Comparison of ENCODE assay signal across 18 mouse cellular contexts in the genomic region with DNA sequence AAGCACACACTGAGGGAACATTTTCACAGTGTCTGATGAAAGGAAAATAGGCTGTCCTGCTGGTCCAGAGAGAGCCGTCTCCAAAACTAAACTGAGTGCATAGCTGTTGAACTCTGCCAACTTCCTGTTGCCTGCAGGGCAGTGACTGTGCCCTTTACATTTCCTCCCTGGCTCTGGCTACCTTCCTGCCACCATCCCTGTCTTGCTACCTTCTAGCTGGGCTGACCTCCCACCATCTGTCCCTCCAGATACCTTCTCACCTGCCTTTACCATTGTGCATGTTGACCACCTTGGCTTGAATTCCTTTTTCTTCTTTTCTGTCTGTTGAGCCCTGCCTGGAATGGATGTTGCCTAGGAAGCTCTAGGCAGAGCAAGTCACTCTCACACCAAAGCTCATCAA.
DNase-seq lines count a peak whose midpoint lies in the region; ATAC-seq and TF ChIP-seq lines count a peak whose summit lies in the region.
"Had no signal": no experiment of that assay in that cellular context is flagged by ENCODE, and none has a peak within 500 bp of the region (broad histone marks: within the 10 kb centered on the region; RNA-seq: fewer than 3 reads in every experiment).

No protein-coding gene starts in this region.

- H3K27me3 ChIP-seq in cerebellum, adult 2 months (ENCODE audit: control insufficient read depth, insufficient read depth, low read length) = no peaks in the 10 kb centered on the region
- no peaks in the 10 kb centered on the region for H3K27me3 ChIP-seq in intestine, embryonic 15.5 days (replicated peaks)
- no peaks in the 10 kb centered on the region for H3K27me3 ChIP-seq in heart, embryonic 10.5 days (ENCODE audit: insufficient read depth, poor library complexity, severe bottlenecking)
- H3K27me3 ChIP-seq: embryonic facial prominence, embryonic 12.5 days; heart, embryonic 12.5 days; hindbrain, embryonic 15.5 days had no signal

- H3K4me3 ChIP-seq in cerebellum, adult 2 months (replicated peaks; ENCODE audit: insufficient read depth, low read depth, low read length) = no peak overlapping the region
- no peak overlapping the region for H3K4me3 ChIP-seq in intestine, embryonic 15.5 days (replicated peaks)
- H3K4me3 ChIP-seq in heart, embryonic 10.5 days = no peak overlapping the region
- H3K4me3 ChIP-seq: embryonic facial prominence, embryonic 12.5 days; heart, adult 2 months; heart, embryonic 12.5 days; hindbrain, embryonic 15.5 days had no signal

- H3K9me3 ChIP-seq in intestine, embryonic 15.5 days = no peaks in the 10 kb centered on the region
- no peaks in the 10 kb centered on the region for H3K9me3 ChIP-seq in heart, embryonic 10.5 days
- H3K9me3 ChIP-seq: embryonic facial prominence, embryonic 12.5 days; heart, embryonic 12.5 days; hindbrain, embryonic 15.5 days had no signal

- no peak overlapping the region for H3K4me2 ChIP-seq in intestine, embryonic 15.5 days (replicated peaks)
- H3K4me2 ChIP-seq: embryonic facial prominence, embryonic 12.5 days; heart, embryonic 12.5 days; hindbrain, embryonic 15.5 days had no signal

- TF ChIP-seq POLR2A in cerebellum, adult 2 months (IDR thresholded peaks at IDR 0.05; ENCODE audit: borderline replicate concordance, insufficient read depth, low read length) = no peak

- H3K4me1 ChIP-seq in cerebellum, adult 2 months (ENCODE audit: control insufficient read depth, insufficient read depth, low read length) = no peaks in the 10 kb centered on the region; the same call in 1 of the 2 replicates
- no peaks in the 10 kb centered on the region for H3K4me1 ChIP-seq in intestine, embryonic 15.5 days (replicated peaks)
- no peaks in the 10 kb centered on the region for H3K4me1 ChIP-seq in heart, embryonic 10.5 days
- H3K4me1 ChIP-seq: embryonic facial prominence, embryonic 12.5 days; heart, embryonic 12.5 days; hindbrain, embryonic 15.5 days had no signal

- WGBS in cerebellum, adult 2 months = 11% methylated on average over 1 of the region's 1 CpGs
- WGBS in intestine, embryonic 15.5 days = 60% methylated on average over 1 of the region's 1 CpGs
- 45% methylated on average over 1 of the region's 1 CpGs for WGBS in heart, embryonic 10.5 days

- no peak overlapping the region for H3K9ac ChIP-seq in intestine, embryonic 15.5 days
- H3K9ac ChIP-seq: embryonic facial prominence, embryonic 12.5 days; heart, embryonic 12.5 days; hindbrain, embryonic 15.5 days had no signal

- ATAC-seq in cerebellum, adult (ENCODE audit: insufficient number of reproducible peaks, low FRiP score, low TSS enrichment) = peak; percentile 92
- no peak for ATAC-seq in intestine, embryonic 15.5 days
- ATAC-seq: CD4-positive, CD25-positive, alpha-beta regulatory T cell, adult 4 months; forebrain, embryonic 16.5 days; intestine, postnatal 0 days had no signal

- peak overlapping the region; percentile 11; the same call in 1 of the 2 replicates for H3K27ac ChIP-seq in cerebellum, adult 2 months (ENCODE audit: insufficient read depth, low read length)
- no peak overlapping the region for H3K27ac ChIP-seq in intestine, embryonic 15.5 days
- H3K27ac ChIP-seq in heart, embryonic 10.5 days = no peak overlapping the region
- H3K27ac ChIP-seq: embryonic facial prominence, embryonic 12.5 days; heart, adult 2 months; hindbrain, embryonic 15.5 days had no signal

- no peak for DNase-seq in cerebellum, postnatal 4 days (ENCODE audit: low spot score in 2 of 2)
- peak; percentile 63 to 87 for DNase-seq in cerebellum, adult 2 months
- DNase-seq in cerebellum, postnatal 14 days = peak; percentile 29 to 57
- no peak for DNase-seq in adrenal gland, adult 8-10 months
- no peak for DNase-seq in heart, embryonic 10.5 days (ENCODE audit: low spot score)
- DNase-seq: adrenal gland, postnatal 10 days; B cell, adult 2 months; gastrocnemius, postnatal 14 days; heart, adult 2 months had no signal

- TF ChIP-seq CTCF in cerebellum, adult 2 months (IDR thresholded peaks at IDR 0.05; ENCODE audit: borderline replicate concordance, insufficient read depth, low read depth, low read length) = no peak

- no peaks in the 10 kb centered on the region for H3K36me3 ChIP-seq in intestine, embryonic 15.5 days
- H3K36me3 ChIP-seq in heart, embryonic 10.5 days = no peaks in the 10 kb centered on the region
- H3K36me3 ChIP-seq: embryonic facial prominence, embryonic 12.5 days; G1E; heart, embryonic 12.5 days; hindbrain, embryonic 15.5 days had no signal

Comparison
In these comparisons a context has a peak if more than half of its experiments do, and no peak if none do; other contexts are left out.
1. DNase-seq: peak in cerebellum, adult 2 months (2 of 2) and cerebellum, postnatal 14 days (2 of 2); none in cerebellum, postnatal 4 days (0 of 2), adrenal gland, adult 8-10 months (single experiment) and heart, embryonic 10.5 days (single experiment).